Mouse (Mus musculus): ENCODE data around the gene Nes.

The Nes gene

DNA sequence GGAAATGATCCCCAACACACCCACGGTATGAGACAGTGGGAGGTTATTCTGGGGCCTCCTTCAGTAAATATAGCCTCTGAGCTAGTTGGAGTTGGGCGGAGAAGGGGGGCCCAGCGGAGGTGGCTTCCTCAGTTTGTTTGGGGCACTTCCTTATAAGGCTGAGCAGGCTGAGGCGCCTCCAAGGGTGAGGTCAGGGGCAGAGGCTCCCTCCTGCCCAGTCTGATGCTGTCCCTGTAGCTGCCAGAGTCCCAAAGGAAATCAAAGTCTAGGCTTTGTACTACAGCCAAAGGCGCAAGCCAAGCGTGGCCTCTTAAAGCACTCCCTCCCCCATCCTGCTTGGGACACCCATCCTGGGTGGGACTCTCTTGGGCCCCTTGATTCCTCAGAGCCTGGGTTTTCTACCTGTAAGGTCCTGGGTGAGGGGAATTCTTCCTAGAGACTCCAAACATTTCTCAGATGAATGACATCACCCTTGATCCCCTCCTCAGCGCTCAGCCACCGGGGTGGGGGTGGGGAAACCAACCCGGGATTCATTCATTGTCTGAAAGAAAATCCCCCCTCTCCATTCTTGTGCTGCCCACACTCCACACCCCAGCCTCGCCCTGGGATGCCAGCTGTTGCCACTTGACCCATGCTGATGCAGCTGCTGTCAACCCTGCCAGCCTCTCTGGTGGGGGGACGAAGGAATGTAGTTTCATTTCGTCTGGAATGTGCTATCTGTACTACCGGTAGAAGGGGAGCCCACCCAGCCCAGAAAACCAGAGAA is 12.1 kb downstream of the Nes start:
- no peak for DNase-seq (ENCODE audit: low spot score)

DNA sequence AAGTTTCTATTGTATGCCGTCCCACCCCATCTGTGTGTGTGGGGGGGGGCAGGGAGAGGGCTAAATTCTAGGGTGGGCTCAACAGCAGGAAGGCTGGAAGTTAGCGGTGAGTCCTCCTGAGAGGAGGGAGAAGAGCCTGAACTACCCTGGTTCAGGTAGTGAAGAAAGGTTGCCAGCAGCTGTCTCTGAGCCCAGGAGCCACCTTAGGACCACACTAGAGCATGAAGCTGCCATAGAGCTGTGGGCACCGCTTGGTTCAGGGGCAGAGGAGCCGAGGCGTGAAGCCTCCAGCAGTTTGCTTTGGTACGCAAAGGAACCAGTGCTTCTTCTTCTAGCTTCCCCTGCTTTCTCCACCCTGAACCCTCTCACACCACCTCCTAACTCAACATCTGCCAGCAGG is 12.7 kb downstream of the Nes start:
- no peak for DNase-seq (ENCODE audit: low spot score)

DNA sequence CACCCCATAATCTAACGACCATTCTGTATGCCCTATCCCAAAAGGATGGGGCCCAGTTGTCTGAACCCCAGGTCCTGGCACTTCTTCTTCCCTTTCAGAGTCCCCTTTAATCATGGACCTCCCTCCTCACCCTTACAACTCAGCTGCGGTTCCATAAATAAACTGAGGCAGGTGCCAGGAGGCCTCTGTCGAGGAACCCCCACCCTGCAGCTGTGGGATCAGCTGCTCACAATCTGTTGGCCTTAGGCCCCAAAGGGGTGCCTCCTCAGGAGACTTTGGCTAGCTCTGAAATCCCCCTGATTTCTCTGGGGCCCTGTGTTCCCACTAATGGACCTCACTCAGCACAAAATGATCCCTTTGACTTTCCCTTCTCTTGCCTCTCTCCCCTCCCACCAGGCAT is 13.2 kb downstream of the Nes start:
- DNase-seq (ENCODE audit: low spot score): no peak

DNA sequence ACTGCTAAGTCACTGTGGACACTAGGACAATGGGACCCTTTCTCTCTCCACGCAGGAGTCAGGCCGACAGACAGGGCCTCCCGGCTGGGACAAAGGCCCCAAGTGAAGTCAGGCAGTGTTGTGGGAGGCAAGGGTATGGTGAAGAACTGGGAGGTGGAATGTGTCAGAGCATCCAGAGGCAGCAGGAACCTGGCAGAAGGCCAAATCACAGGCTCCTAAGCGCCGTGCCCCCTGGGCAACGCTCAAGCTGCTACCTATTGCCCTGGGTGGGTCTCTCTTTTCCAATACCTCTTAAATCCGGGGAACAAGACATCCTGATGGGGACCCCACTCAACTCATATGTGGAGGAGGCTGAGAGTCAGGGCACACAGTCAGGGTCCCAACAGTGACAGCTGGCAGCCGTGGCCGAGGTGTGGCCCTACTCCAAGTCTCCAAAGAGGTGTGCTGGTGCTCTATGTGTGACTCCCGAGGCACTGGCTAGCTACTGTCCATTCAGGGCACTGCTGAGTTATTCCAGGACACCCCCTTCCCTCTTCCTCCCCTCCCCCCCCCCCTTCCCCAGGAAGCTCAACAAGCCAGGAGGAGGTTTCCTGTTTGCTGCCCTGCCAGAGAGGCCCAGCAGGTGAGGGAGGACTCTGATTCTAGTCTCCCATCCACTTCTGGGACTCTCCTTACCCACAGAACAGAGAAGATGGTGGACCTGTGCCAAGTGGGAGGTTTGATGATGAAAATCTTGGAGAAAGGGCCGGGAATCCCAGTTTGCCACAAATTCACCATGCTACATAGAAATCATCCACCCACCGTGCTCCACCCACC is 14.8 kb downstream of the Nes start:
- DNase-seq (ENCODE audit: low spot score): no peak

DNA sequence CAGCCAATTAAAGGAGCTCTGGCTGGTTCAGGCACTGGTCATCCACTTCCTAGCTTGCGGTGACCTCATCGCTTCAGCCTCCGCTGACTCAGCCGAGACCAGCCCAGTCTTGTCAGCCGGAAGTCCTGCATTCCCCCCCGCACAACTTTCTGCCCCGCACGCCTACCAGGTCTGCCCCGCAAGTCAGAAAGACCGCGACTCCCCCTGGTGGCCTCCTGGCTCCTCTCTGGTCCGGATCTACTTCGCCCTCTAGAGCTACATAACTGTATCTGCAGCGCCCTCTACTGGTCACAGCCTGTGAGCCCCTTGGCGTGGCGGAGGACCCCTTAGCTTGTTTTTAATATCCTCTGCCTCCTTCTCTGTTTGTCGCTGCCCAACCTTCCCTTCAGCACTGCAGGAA is 16.0 kb downstream of the Nes start:
- DNase-seq (ENCODE audit: low spot score): peak; percentile 96

DNA sequence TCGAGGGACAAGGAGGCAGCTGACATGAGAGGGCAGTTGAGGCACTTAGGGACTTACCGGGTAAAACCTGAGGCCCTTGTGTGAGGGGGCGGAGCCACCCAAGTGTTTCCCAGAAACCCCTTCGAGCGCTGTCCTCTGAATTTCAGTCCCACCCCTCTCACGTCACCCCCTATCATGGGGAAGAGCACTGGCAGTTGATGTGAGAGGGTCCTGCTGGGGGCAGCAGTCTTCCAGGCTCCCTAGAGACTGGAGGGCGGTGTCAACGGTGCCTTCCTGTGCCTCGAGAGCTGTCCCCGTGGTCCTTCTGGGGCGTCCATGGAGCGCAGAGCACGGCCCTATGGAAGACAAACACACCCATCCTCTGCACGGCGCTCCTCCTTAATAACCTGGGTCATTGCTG is 16.8 kb downstream of the Nes start:
- DNase-seq (ENCODE audit: low spot score): no peak

DNA sequence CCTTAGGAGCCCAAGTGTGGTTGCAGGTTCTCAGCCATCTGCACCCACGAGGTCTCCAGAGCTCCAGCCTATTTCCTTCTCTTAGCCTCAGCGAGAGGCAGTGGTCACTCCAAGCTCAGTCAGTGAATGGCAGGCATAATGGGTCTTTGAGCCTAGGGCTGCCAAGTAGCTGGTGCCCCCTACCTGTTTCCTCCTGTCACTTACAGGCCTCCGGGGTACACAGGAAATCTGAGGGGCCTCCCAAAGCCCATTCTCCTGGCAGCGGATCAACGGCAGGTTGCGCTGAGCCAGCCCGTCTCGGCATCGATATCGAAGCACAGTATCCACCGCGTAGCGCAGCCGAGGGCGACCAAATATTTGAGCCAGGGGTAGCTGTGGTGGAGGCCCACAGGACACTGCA is 17.2 kb downstream of the Nes start:
- DNase-seq (ENCODE audit: low spot score): no peak

GRCm38 (mm10) chr3:87989935-87990334 is 19.1 kb downstream of the Nes start:
- no peak for DNase-seq (ENCODE audit: low spot score)

DNA sequence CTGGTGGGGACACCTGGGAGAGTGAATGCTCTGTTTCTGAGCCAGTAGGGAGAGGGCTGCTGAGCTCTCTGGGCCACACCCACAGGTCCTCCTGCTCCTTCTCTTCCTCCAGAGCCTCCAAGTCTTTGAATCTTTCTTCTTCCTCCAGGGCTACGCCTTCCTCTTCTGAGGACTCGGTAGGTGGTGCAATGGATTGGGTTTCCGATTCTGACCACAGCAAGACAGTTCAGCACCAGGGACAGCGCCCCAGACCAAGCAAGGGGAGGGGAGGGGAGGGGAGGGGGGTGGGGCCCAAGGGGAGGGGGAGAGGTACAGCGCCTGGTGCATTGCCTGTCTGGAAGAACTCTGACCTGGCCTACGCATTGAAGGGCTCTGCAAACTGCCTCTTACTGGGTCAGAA is 22.6 kb downstream of the Nes start:
- no peak for DNase-seq (ENCODE audit: low spot score)

- DNase-seq (ENCODE audit: low spot score): no peak
Observed at GRCm38 (mm10) chr3:87995331-87995730, 24.5 kb downstream of the Nes start.

- no peak for DNase-seq (ENCODE audit: low spot score)
Observed at GRCm38 (mm10) chr3:87996401-87996800, 25.5 kb downstream of the Nes start.

DNA sequence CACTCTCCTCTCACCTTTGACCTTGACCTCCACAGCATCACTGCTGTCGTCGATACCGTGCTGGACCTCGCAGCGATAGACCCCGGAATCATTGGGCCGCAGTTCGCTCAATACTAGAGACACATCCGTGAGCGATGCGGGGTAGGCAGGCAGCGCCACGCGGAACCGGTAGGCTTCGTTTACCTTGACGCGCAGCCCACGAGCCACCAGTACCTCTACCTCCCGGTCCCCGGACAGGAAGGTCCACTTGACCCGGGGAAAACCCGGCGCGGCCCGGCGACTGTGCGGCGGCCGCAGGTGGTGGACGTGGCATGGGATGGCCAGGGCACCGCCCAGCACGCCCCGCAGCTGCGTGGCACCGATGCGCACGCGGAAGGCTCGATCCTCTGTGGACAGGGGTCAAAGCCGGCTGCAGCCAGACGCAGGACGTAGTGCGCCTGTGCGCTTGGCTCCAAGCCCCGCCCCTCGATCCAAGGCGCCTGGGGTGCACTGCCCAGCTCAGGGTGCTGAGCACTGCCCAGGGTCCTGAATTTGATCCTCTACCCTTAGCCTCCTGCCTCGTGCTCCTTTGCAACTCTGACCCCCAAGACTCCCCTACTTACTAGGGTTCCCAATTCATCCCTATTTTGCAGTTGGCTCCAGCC is 26.2 kb downstream of the Nes start:
- no peak for DNase-seq (ENCODE audit: low spot score)

DNA sequence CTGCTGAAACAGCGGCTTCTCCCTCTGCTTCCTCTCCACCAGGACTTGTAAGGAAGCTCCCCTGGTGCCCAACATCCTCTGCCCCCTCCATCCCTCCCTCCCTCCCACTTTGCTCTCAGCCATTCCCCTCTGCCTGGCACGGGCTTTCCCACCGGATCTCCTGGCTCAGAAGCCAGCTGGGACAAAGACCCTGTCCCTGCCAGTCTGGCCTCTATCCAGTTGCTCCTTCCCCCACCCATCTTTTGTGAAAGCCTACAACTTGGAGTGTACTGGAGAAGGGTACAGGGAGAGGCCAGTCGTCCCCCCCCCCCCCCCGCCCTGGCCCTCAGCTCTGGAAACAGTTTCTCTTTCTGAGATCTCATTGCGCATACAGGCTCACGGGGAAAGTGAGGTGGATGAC is 27.9 kb downstream of the Nes start:
- no peak for DNase-seq (ENCODE audit: low spot score)

GRCm38 (mm10) chr3:87999243-87999895 is 28.5 kb downstream of the Nes start:
- DNase-seq (ENCODE audit: low spot score): no peak

DNA sequence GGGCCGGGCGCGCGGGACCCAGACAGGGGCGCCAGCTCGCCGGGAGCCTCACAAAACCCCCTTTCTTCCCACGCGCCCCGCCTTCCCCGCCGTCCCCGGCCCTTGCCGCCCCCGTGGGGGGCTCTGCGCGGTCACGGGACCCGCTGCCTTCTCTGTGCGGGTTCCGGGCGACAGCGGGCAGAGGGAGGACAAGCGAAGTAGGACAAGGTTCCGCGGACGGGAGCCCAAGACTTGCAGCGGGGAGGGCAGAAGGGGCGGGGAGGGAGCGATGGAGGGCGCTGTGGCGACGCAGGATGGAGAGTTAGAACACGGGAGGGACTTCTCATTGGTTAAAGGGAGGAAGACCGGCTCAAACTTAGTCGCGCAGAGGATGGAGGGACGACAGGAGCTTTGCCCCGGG is 29.3 kb downstream of the Nes start, which contains the start of gene Bcan:
TSS of gene Bcan (minus strand) at position 50 of the 400 bp plus-strand sequence.
- no peak for DNase-seq (ENCODE audit: low spot score)

GRCm38 (mm10) chr3:88000816-88001595 is 30.1 kb downstream of the Nes start:
- DNase-seq (ENCODE audit: low spot score): no peak

DNA sequence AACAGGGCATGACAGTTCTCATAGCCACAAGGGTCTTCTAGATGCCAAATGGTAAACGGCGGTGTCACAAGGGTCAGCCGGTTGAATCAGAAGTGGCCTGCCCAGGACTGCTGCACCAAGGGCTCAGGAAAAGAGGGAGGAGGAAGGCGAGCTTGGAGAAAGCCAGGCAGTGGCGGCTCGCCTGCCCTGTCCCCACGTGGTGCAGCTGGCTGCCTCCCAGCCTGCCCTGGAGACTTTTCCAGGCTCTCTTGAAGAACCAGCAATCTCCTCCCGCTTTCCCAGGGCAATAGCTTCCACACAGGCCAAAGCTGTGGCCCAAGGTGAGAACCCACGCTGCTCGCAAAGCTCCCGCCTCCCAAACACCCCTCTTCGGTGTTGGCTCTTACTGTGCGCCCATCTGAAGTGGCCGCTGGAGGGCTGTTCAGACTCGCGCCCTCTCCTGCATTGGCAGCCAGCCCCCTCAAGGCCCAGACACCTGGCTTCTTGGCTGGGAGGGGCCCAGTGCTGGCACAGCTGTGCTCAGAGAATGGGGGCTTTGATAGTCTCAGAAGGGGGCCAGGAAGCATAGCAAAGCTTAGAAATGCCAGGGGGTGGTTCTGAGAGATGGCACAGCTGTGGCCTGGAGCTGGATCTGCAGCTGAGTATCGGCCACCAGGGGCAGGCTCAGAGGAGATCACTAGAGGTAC is 31.6 kb downstream of the Nes start:
- DNase-seq (ENCODE audit: low spot score): no peak

- DNase-seq (ENCODE audit: low spot score): no peak
Observed at GRCm38 (mm10) chr3:88005822-88006786, 35.2 kb downstream of the Nes start.

DNA sequence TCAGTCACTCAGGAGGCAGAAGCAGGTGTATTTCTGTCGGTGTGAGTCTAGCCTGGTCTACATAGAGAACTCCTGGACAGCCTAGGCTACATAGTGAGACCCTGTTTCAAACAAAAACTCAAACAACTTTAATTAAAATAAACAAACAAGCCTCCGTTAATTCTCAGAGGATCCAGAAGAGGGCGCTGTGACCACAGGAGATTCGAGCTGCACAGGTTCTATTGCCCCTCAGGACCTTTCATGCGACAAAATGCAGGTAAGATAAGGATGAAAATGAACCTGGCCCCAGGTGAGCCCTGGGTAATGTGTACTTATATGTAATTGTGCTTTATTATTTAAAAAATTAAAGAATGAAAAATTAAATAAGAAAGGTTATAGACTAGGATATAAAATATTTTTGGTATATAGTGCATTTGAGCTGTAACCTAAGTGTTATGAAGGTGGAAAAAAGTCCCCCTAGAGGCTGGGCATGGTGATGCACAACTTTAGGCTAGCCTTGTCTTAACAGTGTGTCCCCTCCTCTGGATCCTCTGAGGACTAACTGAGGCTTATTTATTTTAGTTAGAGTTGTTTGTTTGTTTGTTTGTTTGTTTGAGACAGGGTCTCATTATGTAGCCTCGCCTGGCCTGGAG is 39.9 kb downstream of the Nes start:
- DNase-seq (ENCODE audit: low spot score): no peak
